Mouse (Mus musculus) heart, adult 10 weeks (tissue): ENCODE data around the gene Zmynd11. TPM values are rescaled to one million over a fixed set of nuclear protein-coding genes. Genes with fewer than 3 reads are reported as not detected.

ENCODE experiments used
- polyA plus RNA-seq: library from polyadenylated mRNA; stranded (reverse); fragments of 350-450 nt; fragmentation: Illumina TruSeq; extraction: RNeasy Lipid Tissue Mini Kit (QIAGEN cat#74804); gene quantifications from one replicate; pipeline ENCODE4 v1.2.3, GENCODE M21; 2014; ENCODE audit warnings: low read depth, low replicate concordance

Zmynd11 gene
- 112 TPM for polyA plus RNA-seq

GRCm38 (mm10) chr13:9764646-9765536 lies at the start of gene Zmynd11:
Gene Zmynd11 (minus strand): TSS chr13:9765330.

